Mouse (Mus musculus) cerebellum, adult 2 months (tissue): ENCODE data around the gene Ntm. TPM values are rescaled to one million over a fixed set of nuclear protein-coding genes. Genes with fewer than 3 reads are reported as not detected.

ENCODE experiments used
- DNase-seq, 2 experiments: peaks; one replicate each; pipeline ENCODE4 v3.0.0; 2021
- H3K27ac ChIP-seq: fragments of 200-500 bp; 2 replicates; pipeline ENCODE4 v1.5.1; 2012; ENCODE audit warnings: low read length, control low read depth, inconsistent platforms; ENCODE audit not compliant: insufficient read depth
- H3K27me3 ChIP-seq: fragments of 200-500 bp; 2 replicates; pipeline ENCODE4 v1.6.1; 2012; ENCODE audit warnings: inconsistent platforms, mild to moderate bottlenecking, low read length, moderate library complexity; ENCODE audit not compliant: control insufficient read depth, insufficient read depth
- H3K4me1 ChIP-seq: fragments of 200-500 bp; 2 replicates; pipeline ENCODE4 v1.6.1; 2011; ENCODE audit warnings: low read length; ENCODE audit not compliant: control insufficient read depth, insufficient read depth
- H3K4me3 ChIP-seq: fragments of 200-500 bp; replicated peaks from 2 replicates; pipeline ENCODE3; 2011; ENCODE audit warnings: mild to moderate bottlenecking, low read depth, low read length, control low read depth; ENCODE audit not compliant: insufficient read depth
- CTCF ChIP-seq: fragments of 200-500 bp; IDR thresholded peaks from 2 replicates; pipeline ENCODE4 v1.5.1; 2011; ENCODE audit warnings: low read depth, mild to moderate bottlenecking, control low read depth, low read length, moderate library complexity, borderline replicate concordance; ENCODE audit not compliant: insufficient read depth
- POLR2A ChIP-seq: fragments of 200-500 bp; IDR thresholded peaks from 2 replicates; pipeline ENCODE4 v1.6.1; 2011; ENCODE audit warnings: low read length, control low read depth, borderline replicate concordance; ENCODE audit not compliant: insufficient read depth
- WGBS: fragments of 180-500 bp; shearing (Covaris S2); methylation state at CpG from one replicate; pipeline ENCODE4 v1.1.7; 2018; 5-methylcytosine and 5-hydroxymethylcytosine counted together
- polyA plus RNA-seq: library from polyadenylated mRNA; depleted of rRNA; stranded (reverse); fragments of >200 nt; gene quantifications from 2 replicates; pipeline ENCODE4 v1.2.3, GENCODE M21; 2012

Ntm gene
- polyA plus RNA-seq, 1 experiment: 193 TPM

GRCm38 (mm10) chr9:29464756-29465155 lies 498.2 kb downstream of the Ntm start:
- Histone ChIP-seq H3K4me1 (peaks cover 8% of the 10 kb centered on the region; the same call in 1 of the 2 replicates), H3K27me3 (no peaks in the 10 kb centered on the region), H3K27ac (no peak overlapping the region), H3K4me3 (no peak overlapping the region)
- no peak for TF ChIP-seq CTCF
- no peak for DNase-seq
- WGBS: 62% methylated on average over 4 of the region's 4 CpGs

- WGBS: 81% methylated on average over 10 of the region's 10 CpGs
- DNase-seq: no peak
- Histone ChIP-seq H3K27ac (no peak overlapping the region), H3K27me3 (no peaks in the 10 kb centered on the region), H3K4me3 (no peak overlapping the region), H3K4me1 (peaks cover 14% of the 10 kb centered on the region)
- TF ChIP-seq CTCF (no peak), POLR2A (no peak)
Observed at GRCm38 (mm10) chr9:29462970-29463593, 499.9 kb downstream of the Ntm start.

- WGBS: 52% methylated on average over 5 of the region's 5 CpGs
- Histone ChIP-seq H3K27me3 (no peaks in the 10 kb centered on the region), H3K27ac (no peak overlapping the region), H3K4me1 (peaks cover 14% of the 10 kb centered on the region), H3K4me3 (no peak overlapping the region)
- peak; percentile 83 to 88 for DNase-seq
- TF ChIP-seq CTCF (peak; percentile 88), POLR2A (no peak)
Observed at GRCm38 (mm10) chr9:29457976-29458572, 504.9 kb downstream of the Ntm start.

GRCm38 (mm10) chr9:29456014-29456413 lies 506.9 kb downstream of the Ntm start:
- H3K27ac ChIP-seq: no peak overlapping the region
- DNase-seq: no peak
- no peak overlapping the region for H3K4me3 ChIP-seq
- peaks cover 10% of the 10 kb centered on the region for H3K4me1 ChIP-seq
- WGBS: 35% methylated on average over 7 of the region's 7 CpGs
- TF ChIP-seq CTCF (no peak), POLR2A (no peak)
- no peaks in the 10 kb centered on the region for H3K27me3 ChIP-seq

- WGBS: 93% methylated on average over 1 of the region's 1 CpGs
- H3K4me3 ChIP-seq: no peak overlapping the region
- TF ChIP-seq POLR2A (no peak), CTCF (no peak)
- DNase-seq: no peak
- H3K27ac ChIP-seq: no peak overlapping the region
- H3K27me3 ChIP-seq: no peaks in the 10 kb centered on the region
- peaks cover 4% of the 10 kb centered on the region; the same call in 1 of the 2 replicates for H3K4me1 ChIP-seq
Observed at GRCm38 (mm10) chr9:29451232-29451631, 511.7 kb downstream of the Ntm start.

- TF ChIP-seq POLR2A: no peak
- TF ChIP-seq CTCF: no peak
- WGBS: 50% methylated on average over 4 of the region's 4 CpGs
- Histone ChIP-seq H3K27me3 (no peaks in the 10 kb centered on the region), H3K4me1 (0 out of 2 replicates have a peak, but pooled peaks cover 3% of the 10 kb centered on the region), H3K27ac (no peak overlapping the region), H3K4me3 (no peak overlapping the region)
- no peak for DNase-seq
Observed at GRCm38 (mm10) chr9:29444001-29444400, 518.9 kb downstream of the Ntm start.

GRCm38 (mm10) chr9:29439401-29439800 lies 523.5 kb downstream of the Ntm start:
- TF ChIP-seq POLR2A: no peak
- no peak for TF ChIP-seq CTCF
- H3K27ac ChIP-seq: no peak overlapping the region
- 0 out of 2 replicates have a peak, but pooled peaks cover 3% of the 10 kb centered on the region for H3K4me1 ChIP-seq
- no peaks in the 10 kb centered on the region for H3K27me3 ChIP-seq
- no peak overlapping the region for H3K4me3 ChIP-seq
- WGBS: 50% methylated on average over 5 of the region's 5 CpGs
- DNase-seq: no peak

- no peaks in the 10 kb centered on the region for H3K27me3 ChIP-seq
- TF ChIP-seq POLR2A (no peak), CTCF (no peak)
- H3K27ac ChIP-seq: no peak overlapping the region
- WGBS: 67% methylated on average over 6 of the region's 6 CpGs
- DNase-seq: no peak
- peaks cover 10% of the 10 kb centered on the region for H3K4me1 ChIP-seq
- H3K4me3 ChIP-seq: no peak overlapping the region
Observed at GRCm38 (mm10) chr9:29434611-29435010, 528.3 kb downstream of the Ntm start.
